ENCODE assay signal across 9 mouse cellular contexts in genomic region chrX:56274170-56274569, GRCm38 (mm10).
DNase-seq lines count a peak whose midpoint lies in the region; ATAC-seq and TF ChIP-seq lines count a peak whose summit lies in the region.
"Had no signal": no experiment of that assay in that cellular context is flagged by ENCODE, and none has a peak within 500 bp of the region (broad histone marks: within the 10 kb centered on the region; RNA-seq: fewer than 3 reads in every experiment).

No protein-coding gene starts in this region.

- POLR2A ChIA-PET in Patski (lab: Charles Lee) = no interaction called here

- WGBS in kidney, embryonic 16.5 days = 9% methylated on average over 1 of the region's 1 CpGs
- 0% methylated on average over 1 of the region's 1 CpGs for WGBS in embryonic facial prominence, embryonic 14.5 days

- TF ChIP-seq CTCF in Patski (IDR thresholded peaks at IDR 0.05) = peak; percentile 74

- H3K9me3 ChIP-seq in kidney, embryonic 16.5 days (ENCODE audit: low read length) = no peaks in the 10 kb centered on the region
- no peaks in the 10 kb centered on the region for H3K9me3 ChIP-seq in embryonic facial prominence, embryonic 14.5 days (ENCODE audit: control insufficient read depth, low read length)

- H3K4me1 ChIP-seq in kidney, embryonic 16.5 days (ENCODE audit: insufficient read depth, low read length) = no peaks in the 10 kb centered on the region
- no peaks in the 10 kb centered on the region for H3K4me1 ChIP-seq in embryonic facial prominence, embryonic 14.5 days (ENCODE audit: control insufficient read depth, insufficient read depth, low read length)

- no peaks in the 10 kb centered on the region for H3K36me3 ChIP-seq in kidney, embryonic 16.5 days (ENCODE audit: insufficient read depth, low read length)
- no peaks in the 10 kb centered on the region for H3K36me3 ChIP-seq in embryonic facial prominence, embryonic 14.5 days (ENCODE audit: control insufficient read depth, insufficient read depth, low read length)

- in situ Hi-C loops in Patski (cut with MboI; ENCODE audit: low pct_unique_long_range_greater_than_20kb) = loop anchor here (5.0 kb wide), 1 partner anchor 68 kb away; no protein-coding TSS in a partner anchor

- CTCF ChIA-PET in Patski (lab: Charles Lee) = interaction anchor here (0.6 kb wide), 1 partner anchor 63 kb away, joined by 3 read pairs; no protein-coding TSS in a partner anchor

- DNase-seq in cerebellum, adult 8-10 months = peak; percentile 2
- DNase-seq in kidney, adult 8-10 months = peak; percentile 4 to 15
- no peak for DNase-seq in Patski (ENCODE audit: low read depth, low spot score)
- DNase-seq in embryonic facial prominence, embryonic 14.5 days (ENCODE audit: low spot score) = peak; percentile 21
- DNase-seq in lung, postnatal 14 days = peak; percentile 9
- no peak for DNase-seq in natural killer cell, adult 2 months (ENCODE audit: low spot score in 2 of 2)

- no peak overlapping the region for H3K27ac ChIP-seq in kidney, embryonic 16.5 days (ENCODE audit: low read length)
- H3K27ac ChIP-seq in embryonic facial prominence, embryonic 14.5 days (replicated peaks; ENCODE audit: low read depth, low read length) = no peak overlapping the region
- H3K27ac ChIP-seq: macrophage had no signal

- H3K4me3 ChIP-seq in kidney, embryonic 16.5 days (ENCODE audit: low read length) = no peak overlapping the region
- H3K4me3 ChIP-seq in embryonic facial prominence, embryonic 14.5 days (ENCODE audit: low read depth, low read length) = no peak overlapping the region

- H3K4me2 ChIP-seq in kidney, embryonic 16.5 days (replicated peaks; ENCODE audit: low read depth, low read length) = no peak overlapping the region
- no peak overlapping the region for H3K4me2 ChIP-seq in embryonic facial prominence, embryonic 14.5 days (ENCODE audit: low read depth, low read length)

- no peak for ATAC-seq in cerebellum, adult (ENCODE audit: insufficient number of reproducible peaks, low FRiP score, low TSS enrichment)
- no peak for ATAC-seq in kidney, embryonic 16.5 days (ENCODE audit: low FRiP score, low TSS enrichment)
- no peak for ATAC-seq in Patski
- ATAC-seq in embryonic facial prominence, embryonic 14.5 days (ENCODE audit: low read depth) = no peak

- no peaks in the 10 kb centered on the region for H3K27me3 ChIP-seq in kidney, embryonic 16.5 days (ENCODE audit: insufficient read depth, low read length)
- H3K27me3 ChIP-seq in Patski = peaks cover 5% of the 10 kb centered on the region
- H3K27me3 ChIP-seq in embryonic facial prominence, embryonic 14.5 days (replicated peaks; ENCODE audit: control insufficient read depth, insufficient read depth, low read length) = no peaks in the 10 kb centered on the region

- no peak overlapping the region for H3K9ac ChIP-seq in kidney, embryonic 16.5 days (replicated peaks; ENCODE audit: low read length)
- H3K9ac ChIP-seq in embryonic facial prominence, embryonic 14.5 days (ENCODE audit: low read depth, low read length) = no peak overlapping the region

Comparison
In these comparisons a context has a peak if more than half of its experiments do, and no peak if none do; other contexts are left out.
1. DNase-seq: peak in cerebellum, adult 8-10 months (single experiment), kidney, adult 8-10 months (2 of 2), embryonic facial prominence, embryonic 14.5 days (single experiment) and lung, postnatal 14 days (single experiment); none in Patski (single experiment) and natural killer cell, adult 2 months (0 of 2).